Mouse (Mus musculus) heart, postnatal 0 days (tissue): ENCODE data around the gene Zfp36l1. TPM values are rescaled to one million over a fixed set of nuclear protein-coding genes. Genes with fewer than 3 reads are reported as not detected.

Experiments
- ATAC-seq: fragments of 200-750 bp; cut with Nextera tagmentation; 2 replicates; pipeline ENCODE4 v1.8.0; 2017; ENCODE audit warnings: low read depth, moderate number of reproducible peaks, moderate library complexity; ENCODE audit not compliant: insufficient read depth
- DNase-seq: peaks from one replicate; pipeline ENCODE4 v3.0.0-alpha.2; 2016; ENCODE audit warnings: low spot score
- H3K27ac ChIP-seq: fragments of 300-500 bp; sonication (generic); 2 replicates; pipeline ENCODE4 v1.5.1; 2014; ENCODE audit warnings: low read depth, mild to moderate bottlenecking
- H3K27me3 ChIP-seq: fragments of 300-500 bp; sonication (generic); 2 replicates; pipeline ENCODE4 v1.6.1; 2014; ENCODE audit warnings: low read length, mixed read lengths; ENCODE audit not compliant: control insufficient read depth, insufficient read depth
- H3K36me3 ChIP-seq: fragments of 300-500 bp; sonication (generic); replicated peaks from 2 replicates; pipeline ENCODE4 v1.6.1; 2014; ENCODE audit warnings: low read length, mixed read lengths; ENCODE audit not compliant: control insufficient read depth, insufficient read depth
- H3K4me1 ChIP-seq: fragments of 300-500 bp; sonication (generic); 2 replicates; pipeline ENCODE4 v1.6.1; 2014; ENCODE audit warnings: antibody characterized with exemption; ENCODE audit not compliant: control insufficient read depth, insufficient read depth
- H3K4me2 ChIP-seq: fragments of 300-500 bp; sonication (generic); 2 replicates; pipeline ENCODE4 v1.6.1; 2014; ENCODE audit warnings: low read depth, mild to moderate bottlenecking, low read length, moderate library complexity
- H3K4me3 ChIP-seq: fragments of 300-500 bp; sonication (generic); 2 replicates; pipeline ENCODE4 v1.5.1; 2014; ENCODE audit warnings: low read depth, low read length
- H3K9ac ChIP-seq: fragments of 300-500 bp; sonication (generic); replicated peaks from 2 replicates; pipeline ENCODE4 v1.6.1; 2014; ENCODE audit warnings: low read depth, low read length, mixed read lengths
- H3K9me3 ChIP-seq: fragments of 300-500 bp; sonication (generic); replicated peaks from 2 replicates; pipeline ENCODE4 v1.6.1; 2016; ENCODE audit warnings: low read length; ENCODE audit not compliant: control insufficient read depth
- CTCF ChIP-seq: IDR thresholded peaks from 2 replicates; pipeline ENCODE4 v1.5.1; 2016; ENCODE audit warnings: antibody characterized with exemption, control low read depth, low read depth
- EP300 ChIP-seq: IDR thresholded peaks from 2 replicates; pipeline ENCODE4 v1.6.1; 2016; ENCODE audit warnings: antibody characterized with exemption, low read depth
- WGBS: fragments of 180-500 bp; shearing (Covaris S2); extraction: QIAGEN DNeasy Blood & Tissue Kit; methylation state at CpG from one replicate; pipeline ENCODE4 v1.1.7; 2014; 5-methylcytosine and 5-hydroxymethylcytosine counted together
- polyA plus RNA-seq: library from polyadenylated mRNA; unstranded; fragments of >200 nt; fragmentation: Nextera tagmentation; extraction: Ambion mirVana; gene quantifications from 2 replicates; pipeline ENCODE4 v1.2.1, GENCODE M21; 2015
- total RNA-seq: library from RNA; depleted of rRNA; stranded (reverse); fragments of >200 nt; gene quantifications from 2 replicates; pipeline ENCODE4 v1.2.3, GENCODE M21; 2014; ENCODE audit warnings: low replicate concordance; rRNA removed

Gene Zfp36l1
- total and polyA plus RNA-seq, 2 experiments from 2014 or later: 60.3 to 80.6 TPM

DNA sequence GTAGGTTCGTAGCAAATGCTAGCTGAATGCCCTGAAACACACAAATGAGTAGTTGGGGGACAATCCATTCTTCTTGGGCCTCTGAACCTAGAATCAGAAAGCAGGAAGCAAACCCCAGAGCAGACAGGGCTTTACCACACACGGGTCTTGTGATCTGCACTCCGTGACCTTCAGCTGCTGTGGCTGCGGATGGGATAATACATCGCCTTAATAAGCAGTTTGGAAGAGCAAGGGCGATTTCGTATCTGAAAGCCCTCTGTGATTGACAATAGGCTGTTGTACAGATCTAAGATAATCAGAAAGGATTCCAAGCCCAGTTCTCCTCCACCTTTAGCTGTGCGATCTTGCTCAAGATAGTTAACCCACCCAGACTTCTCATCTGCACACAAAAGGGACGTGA, 52.5 kb downstream of the Zfp36l1 start:
- Histone ChIP-seq H3K4me1 (peaks cover 60% of the 10 kb centered on the region), H3K4me3 (no peak overlapping the region), H3K36me3 (no peaks in the 10 kb centered on the region), H3K27me3 (no peaks in the 10 kb centered on the region), H3K27ac (peak overlapping the region; percentile 40), H3K9me3 (no peaks in the 10 kb centered on the region), H3K4me2 (no peak overlapping the region), H3K9ac (no peak overlapping the region)
- ATAC-seq (no peak), DNase-seq (no peak)
- TF ChIP-seq CTCF (no peak), EP300 (no peak)
- 52% methylated on average over 9 of the region's 9 CpGs for WGBS

DNA sequence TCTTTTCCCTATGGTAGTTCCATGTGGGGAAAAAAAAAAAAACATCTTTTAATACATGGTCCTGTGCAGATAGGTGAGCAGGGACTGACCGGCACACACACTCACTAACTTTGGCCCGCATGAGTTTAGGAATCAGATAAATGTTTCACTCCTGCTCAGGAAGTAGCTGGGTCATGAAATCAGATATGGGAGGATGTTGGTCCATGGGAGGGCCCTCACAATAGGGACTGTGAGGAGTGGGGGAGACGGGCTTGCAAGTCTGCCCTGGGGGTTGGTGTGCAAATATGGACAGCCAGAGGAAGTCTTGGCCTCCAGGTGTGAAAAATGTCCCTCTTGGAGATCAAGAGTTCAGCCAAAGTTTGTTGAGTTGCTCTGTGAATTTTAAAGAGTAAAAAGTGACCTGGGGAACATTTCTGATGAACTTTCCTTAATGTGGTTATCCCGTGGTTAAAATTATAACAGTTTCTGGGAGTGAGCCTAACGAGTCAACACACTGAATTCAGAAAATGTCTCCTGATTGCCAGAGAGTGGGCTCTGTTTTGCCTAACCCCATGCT, 53.0 kb downstream of the Zfp36l1 start:
- Histone ChIP-seq H3K9me3 (no peaks in the 10 kb centered on the region), H3K4me3 (no peak overlapping the region), H3K36me3 (no peaks in the 10 kb centered on the region), H3K9ac (no peak overlapping the region), H3K4me2 (no peak overlapping the region), H3K4me1 (peaks cover 59% of the 10 kb centered on the region), H3K27ac (peak overlapping the region; percentile 40), H3K27me3 (no peaks in the 10 kb centered on the region)
- DNase-seq (no peak), ATAC-seq (no peak)
- TF ChIP-seq EP300 (no peak), CTCF (no peak)
- 61% methylated on average over 5 of the region's 5 CpGs for WGBS

Other genes starting within 250 kb of the Zfp36l1 start
- gene Actn1, start 147.4 kb upstream of the Zfp36l1 start, total RNA-seq: 53.0 and 85.3 TPM in 2 replicates
- gene Actn1, start 147.4 kb upstream of the Zfp36l1 start, polyA plus RNA-seq: 13.8 and 15.7 TPM in 2 replicates